Mouse (Mus musculus): ENCODE results near the gene Izumo1.
"Not testable (repeated sequence)": the region's sequence is repeated elsewhere in the genome, so short reads cannot be mapped to it uniquely, and the experiment has no call there.

GRCm38 (mm10) chr7:45661702-45662101, 40.1 kb downstream of the Izumo1 start:
- TF ChIP-seq CTCF (IDR thresholded peaks at IDR 0.05; ENCODE audit: low read depth, low read length); POLR2A (IDR thresholded peaks at IDR 0.05; ENCODE audit: borderline replicate concordance, low read depth, low read length): not testable (repeated sequence)

Measured in bone marrow macrophage, adult 2 months (primary cell).